Mouse (Mus musculus) lung, postnatal 0 days (tissue): ENCODE data around the gene Fam221b.

Source experiments
- CTCF ChIP-seq: IDR thresholded peaks from 2 replicates; pipeline ENCODE4 v1.5.1; 2016; ENCODE audit warnings: antibody characterized with exemption, mild to moderate bottlenecking
- EP300 ChIP-seq: IDR thresholded peaks from 2 replicates; pipeline ENCODE4 v1.6.1; 2016; ENCODE audit warnings: antibody characterized with exemption, mild to moderate bottlenecking, control low read depth

GRCm38 (mm10) chr4:43672070-43672469 is 3.1 kb upstream of the Fam221b start:
- TF ChIP-seq CTCF = peak; percentile 86
- no peak for TF ChIP-seq EP300
